Mouse (Mus musculus) liver, embryonic 12.5 days (tissue): ENCODE data around the gene Vmn1r94. TPM values are rescaled to one million over a fixed set of nuclear protein-coding genes. Genes with fewer than 3 reads are reported as not detected.
"Not testable (repeated sequence)": the region's sequence is repeated elsewhere in the genome, so short reads cannot be mapped to it uniquely, and the experiment has no call there.

ENCODE experiments used
- ATAC-seq: fragments of 200-750 bp; cut with Nextera tagmentation; 2 replicates; pipeline ENCODE4 v1.8.0; 2017; ENCODE audit warnings: moderate number of reproducible peaks, mild to moderate bottlenecking, moderate library complexity
- H3K27ac ChIP-seq: fragments of 300-500 bp; sonication (generic); 2 replicates; pipeline ENCODE4 v1.5.1; 2016; ENCODE audit warnings: mild to moderate bottlenecking
- H3K27me3 ChIP-seq: fragments of 300-500 bp; sonication (generic); replicated peaks from 2 replicates; pipeline ENCODE4 v1.6.1; 2016; ENCODE audit warnings: mild to moderate bottlenecking, moderate library complexity
- H3K36me3 ChIP-seq: fragments of 300-500 bp; sonication (generic); 2 replicates; pipeline ENCODE4 v1.6.1; 2016; ENCODE audit warnings: mild to moderate bottlenecking, moderate library complexity
- H3K4me1 ChIP-seq: fragments of 300-500 bp; sonication (generic); 2 replicates; pipeline ENCODE4 v1.6.1; 2016
- H3K4me2 ChIP-seq: fragments of 300-500 bp; sonication (generic); 2 replicates; pipeline ENCODE4 v1.6.1; 2016; ENCODE audit warnings: mild to moderate bottlenecking, moderate library complexity
- H3K4me3 ChIP-seq: fragments of 300-500 bp; sonication (generic); 2 replicates; pipeline ENCODE4 v1.5.1; 2016; ENCODE audit warnings: mild to moderate bottlenecking, moderate library complexity
- H3K9ac ChIP-seq: fragments of 300-500 bp; sonication (generic); 2 replicates; pipeline ENCODE4 v1.6.1; 2016; ENCODE audit warnings: mild to moderate bottlenecking, moderate library complexity
- H3K9me3 ChIP-seq: fragments of 300-500 bp; sonication (generic); replicated peaks from 2 replicates; pipeline ENCODE4 v1.6.1; 2016; ENCODE audit warnings: mild to moderate bottlenecking, moderate library complexity
- WGBS: fragments of 180-500 bp; shearing (Covaris S2); methylation state at CpG from one replicate; pipeline ENCODE4 v1.1.7; 2016; ENCODE audit not compliant: insufficient replicate concordance; 5-methylcytosine and 5-hydroxymethylcytosine counted together
- polyA plus RNA-seq: library from polyadenylated mRNA; unstranded; fragments of >200 nt; fragmentation: Nextera tagmentation; extraction: Ambion mirVana; gene quantifications from 2 replicates; pipeline ENCODE4 v1.2.1, GENCODE M21; 2016

Gene Vmn1r94
- polyA plus RNA-seq: not detected in 2 replicates

GRCm38 (mm10) chr7:20168277-20168676 is at the start of gene Vmn1r94:
TSS of gene Vmn1r94 (minus strand) at chr7:20168377.
- H3K27me3 ChIP-seq, ATAC-seq, H3K36me3 ChIP-seq, H3K9ac ChIP-seq, H3K4me2 ChIP-seq, H3K27ac ChIP-seq, H3K4me3 ChIP-seq, H3K9me3 ChIP-seq, H3K4me1 ChIP-seq: not testable (repeated sequence)
- WGBS: no CpG with 5 or more reads among the region's 3 CpGs

- not testable (repeated sequence) for ATAC-seq, H3K27me3 ChIP-seq, H3K9me3 ChIP-seq, H3K4me1 ChIP-seq, H3K9ac ChIP-seq, H3K4me2 ChIP-seq, H3K27ac ChIP-seq, H3K36me3 ChIP-seq, H3K4me3 ChIP-seq
- WGBS: no CpG with 5 or more reads among the region's 2 CpGs
These were observed 37.3 kb upstream of the Vmn1r94 start, which contains the start of gene Gm6164 for GRCm38 (mm10) chr7:20205507-20205906. TSS of gene Gm6164 (minus strand) at chr7:20205607.

DNA sequence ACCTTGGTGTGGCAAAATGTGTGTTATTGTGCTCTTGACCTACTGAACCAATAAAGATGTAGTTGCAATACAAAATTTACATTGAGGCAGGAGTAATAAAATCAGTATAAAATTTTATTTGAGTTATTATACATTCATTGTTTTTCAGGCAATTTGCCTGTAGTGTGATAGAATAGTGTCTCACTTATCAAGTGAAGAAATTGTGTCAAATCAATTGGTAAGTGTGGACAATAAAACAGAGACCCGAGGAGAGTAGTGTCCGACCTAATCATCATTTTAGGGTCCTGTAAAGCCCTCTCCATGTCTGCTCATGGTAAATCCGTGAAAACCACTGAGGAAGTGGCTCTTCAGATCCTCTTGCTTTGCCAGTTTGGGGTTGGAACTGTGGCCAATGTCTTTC is 25.2 kb upstream of the Vmn1r94 start, which contains the start of gene Vmn1r95:
Vmn1r95 (plus strand) TSS at position 301 of the 400 bp plus-strand sequence.
- not testable (repeated sequence) for ATAC-seq, H3K36me3 ChIP-seq
- WGBS: no CpG with 5 or more reads among the region's 3 CpGs

GRCm38 (mm10) chr7:20138988-20139387 is 29.2 kb downstream of the Vmn1r94 start, which contains the start of gene Vmn1r93:
TSS of gene Vmn1r93 (minus strand) at chr7:20139088.
- not testable (repeated sequence) for H3K9me3 ChIP-seq

More for the DNA sequence above, 25.2 kb upstream of the Vmn1r94 start, which contains the start of gene Vmn1r95:
- not testable (repeated sequence) for H3K4me3 ChIP-seq, H3K9me3 ChIP-seq, H3K9ac ChIP-seq, H3K4me2 ChIP-seq, H3K4me1 ChIP-seq, H3K27me3 ChIP-seq, H3K27ac ChIP-seq

GRCm38 (mm10) chr7:20122479-20122878 is 45.7 kb downstream of the Vmn1r94 start, which contains the start of gene Gm16442:
TSS of gene Gm16442 (minus strand) at chr7:20122579.
- not testable (repeated sequence) for H3K4me2 ChIP-seq, H3K27ac ChIP-seq, H3K9me3 ChIP-seq, H3K9ac ChIP-seq, H3K4me1 ChIP-seq, H3K36me3 ChIP-seq, ATAC-seq, H3K27me3 ChIP-seq, H3K4me3 ChIP-seq
- no CpG with 5 or more reads among the region's 2 CpGs for WGBS

More at GRCm38 (mm10) chr7:20138988-20139387, 29.2 kb downstream of the Vmn1r94 start, which contains the start of gene Vmn1r93:
- H3K27ac ChIP-seq, H3K9ac ChIP-seq, H3K36me3 ChIP-seq, H3K4me3 ChIP-seq, H3K4me2 ChIP-seq, H3K27me3 ChIP-seq, ATAC-seq, H3K4me1 ChIP-seq: not testable (repeated sequence)
- no CpG with 5 or more reads among the region's 5 CpGs for WGBS

Other genes starting within 250 kb of the Vmn1r94 start
- gene Pvr, start 247.2 kb downstream of the Vmn1r94 start, polyA plus RNA-seq: 3.6 and 3.9 TPM in 2 replicates
- gene Igsf23, start 217.6 kb downstream of the Vmn1r94 start, polyA plus RNA-seq: 0.26 and 0.30 TPM in 2 replicates
- not detected in 2 replicates for gene Ceacam20, start 203.0 kb downstream of the Vmn1r94 start, polyA plus RNA-seq
- gene Nlrp9b, start 176.9 kb downstream of the Vmn1r94 start, polyA plus RNA-seq: not detected in 2 replicates
- gene Vmn1r91, start 68.7 kb downstream of the Vmn1r94 start, polyA plus RNA-seq: not detected in 2 replicates
- gene Gm16442, start 45.8 kb downstream of the Vmn1r94 start, polyA plus RNA-seq: not detected in 2 replicates
- gene Vmn1r93, start 29.3 kb downstream of the Vmn1r94 start, polyA plus RNA-seq: not detected in 2 replicates
- not detected in 2 replicates for gene Vmn1r95, start 25.3 kb upstream of the Vmn1r94 start, polyA plus RNA-seq
- not detected in 2 replicates for gene Gm6164, start 37.2 kb upstream of the Vmn1r94 start, polyA plus RNA-seq
- not detected in 2 replicates for gene Gm4498, start 65.5 kb upstream of the Vmn1r94 start, polyA plus RNA-seq
- gene Gm5890, start 94.5 kb upstream of the Vmn1r94 start, polyA plus RNA-seq: not detected in 2 replicates
- gene Gm4133, start 165.7 kb upstream of the Vmn1r94 start, polyA plus RNA-seq: not detected in 2 replicates
- gene Gm5728, start 207.0 kb upstream of the Vmn1r94 start, polyA plus RNA-seq: not detected in 2 replicates
- not detected in 2 replicates for gene Vmn1r100, start 249.6 kb upstream of the Vmn1r94 start, polyA plus RNA-seq